Mouse (Mus musculus) ES-Bruce4 (cell line): ENCODE data around the gene Sec14l1. TPM values are rescaled to one million over a fixed set of nuclear protein-coding genes. Genes with fewer than 3 reads are reported as not detected.
A peak's percentile ranks its signal among the peaks of the same experiment; 100 is the strongest.

Source experiments
- H3K27ac ChIP-seq: 2 replicates; pipeline ENCODE4 v1.5.1; 2012; ENCODE audit warnings: low read length, inconsistent platforms; ENCODE audit not compliant: insufficient read depth
- H3K27me3 ChIP-seq: 2 replicates; pipeline ENCODE4 v1.6.1; 2012; ENCODE audit warnings: mild to moderate bottlenecking, low read length, inconsistent platforms; ENCODE audit not compliant: control insufficient read depth, poor library complexity, insufficient read depth, severe bottlenecking
- H3K36me3 ChIP-seq: 2 replicates; pipeline ENCODE4 v1.6.1; 2012; ENCODE audit warnings: inconsistent platforms, mild to moderate bottlenecking, low read length, moderate library complexity; ENCODE audit not compliant: control insufficient read depth, poor library complexity, insufficient read depth, severe bottlenecking
- H3K4me1 ChIP-seq: one replicate; pipeline ENCODE4 v1.8.1; 2011; ENCODE audit warnings: low read length; ENCODE audit not compliant: control insufficient read depth, insufficient read depth
- H3K4me3 ChIP-seq: 2 replicates; pipeline ENCODE4 v1.5.1; 2011; ENCODE audit warnings: low read depth, mild to moderate bottlenecking, low read length
- H3K9ac ChIP-seq: 2 replicates; pipeline ENCODE4 v1.6.1; 2012; ENCODE audit warnings: low read depth, mild to moderate bottlenecking, inconsistent platforms; ENCODE audit not compliant: poor library complexity, severe bottlenecking
- H3K9me3 ChIP-seq: replicated peaks from 2 replicates; pipeline ENCODE4 v1.6.1; 2012; ENCODE audit warnings: mild to moderate bottlenecking, low read length, inconsistent platforms; ENCODE audit not compliant: control insufficient read depth, poor library complexity, insufficient read depth, severe bottlenecking
- CTCF ChIP-seq: IDR thresholded peaks from one replicate; pipeline ENCODE4 v1.8.1; 2011; ENCODE audit warnings: low read depth, low read length
- EP300 ChIP-seq: IDR thresholded peaks from 2 replicates; pipeline ENCODE4 v1.6.1; 2011; ENCODE audit warnings: low read depth, low read length; ENCODE audit not compliant: insufficient read depth
- POLR2A ChIP-seq: IDR thresholded peaks from one replicate; pipeline ENCODE4 v1.8.1; 2011; ENCODE audit warnings: low read length; ENCODE audit not compliant: insufficient read depth
- polyA plus RNA-seq: library from polyadenylated mRNA; stranded (reverse); fragments of >200 nt; gene quantifications from 2 replicates; pipeline ENCODE4 v1.2.4, GENCODE M21; 2011; ENCODE audit warnings: low read depth; ENCODE audit not compliant: missing spikeins, insufficient read depth, insufficient read length

The Sec14l1 gene
- polyA plus RNA-seq, 1 experiment, result 77.7 TPM

GRCm38 (mm10) chr11:117179902-117180301 is 64.9 kb downstream of the Sec14l1 start:
- no peaks in the 10 kb centered on the region for H3K4me1 ChIP-seq

GRCm38 (mm10) chr11:117182808-117183207 is 67.8 kb downstream of the Sec14l1 start:
- no peak overlapping the region for H3K27ac ChIP-seq

More at GRCm38 (mm10) chr11:117179902-117180301, 64.9 kb downstream of the Sec14l1 start:
- H3K9ac ChIP-seq, result no peak overlapping the region
- no peak overlapping the region for H3K4me3 ChIP-seq
- H3K9me3 ChIP-seq, result 0 out of 2 replicates have a peak, but pooled peaks cover 4% of the 10 kb centered on the region
- H3K27ac ChIP-seq, result no peak overlapping the region
- no peaks in the 10 kb centered on the region for H3K36me3 ChIP-seq
- TF ChIP-seq CTCF (peak; percentile 60), POLR2A (no peak), EP300 (no peak)
- no peaks in the 10 kb centered on the region for H3K27me3 ChIP-seq

GRCm38 (mm10) chr11:117183299-117183698 is 68.3 kb downstream of the Sec14l1 start:
- no peaks in the 10 kb centered on the region for H3K4me1 ChIP-seq
- TF ChIP-seq CTCF (no peak), POLR2A (no peak), EP300 (no peak)
- H3K9me3 ChIP-seq, result 0 out of 2 replicates have a peak, but pooled peaks cover 4% of the 10 kb centered on the region
- no peak overlapping the region for H3K27ac ChIP-seq
- no peaks in the 10 kb centered on the region for H3K27me3 ChIP-seq
- H3K4me3 ChIP-seq, result no peak overlapping the region
- no peak overlapping the region for H3K9ac ChIP-seq
- no peaks in the 10 kb centered on the region for H3K36me3 ChIP-seq

More at GRCm38 (mm10) chr11:117182808-117183207, 67.8 kb downstream of the Sec14l1 start:
- no peak overlapping the region for H3K9ac ChIP-seq
- H3K27me3 ChIP-seq, result no peaks in the 10 kb centered on the region
- H3K4me3 ChIP-seq, result no peak overlapping the region
- 0 out of 2 replicates have a peak, but pooled peaks cover 4% of the 10 kb centered on the region for H3K9me3 ChIP-seq
- no peaks in the 10 kb centered on the region for H3K36me3 ChIP-seq
- H3K4me1 ChIP-seq, result no peaks in the 10 kb centered on the region
- TF ChIP-seq CTCF, result no peak
- TF ChIP-seq POLR2A, result no peak
- no peak for TF ChIP-seq EP300

- H3K9ac ChIP-seq, result no peak overlapping the region
- H3K27me3 ChIP-seq, result no peaks in the 10 kb centered on the region
- H3K27ac ChIP-seq, result no peak overlapping the region
- 0 out of 2 replicates have a peak, but pooled peaks cover 4% of the 10 kb centered on the region for H3K9me3 ChIP-seq
- no peaks in the 10 kb centered on the region for H3K36me3 ChIP-seq
- no peaks in the 10 kb centered on the region for H3K4me1 ChIP-seq
- TF ChIP-seq CTCF (peak; percentile 4), EP300 (no peak), POLR2A (no peak)
- no peak overlapping the region for H3K4me3 ChIP-seq
Measured at GRCm38 (mm10) chr11:117183841-117184240, 68.9 kb downstream of the Sec14l1 start.

- no peak overlapping the region for H3K9ac ChIP-seq
- peak overlapping the region; percentile 27; the same call in 1 of the 2 replicates for H3K4me3 ChIP-seq
Measured at GRCm38 (mm10) chr11:117185076-117185933, 70.3 kb downstream of the Sec14l1 start.

GRCm38 (mm10) chr11:117191524-117191923 is 76.6 kb downstream of the Sec14l1 start:
- Histone ChIP-seq H3K4me1 (no peaks in the 10 kb centered on the region), H3K9me3 (no peaks in the 10 kb centered on the region), H3K27me3 (no peaks in the 10 kb centered on the region), H3K27ac (no peak overlapping the region), H3K4me3 (no peak overlapping the region), H3K36me3 (no peaks in the 10 kb centered on the region), H3K9ac (no peak overlapping the region)
- TF ChIP-seq POLR2A (no peak), EP300 (no peak), CTCF (no peak)

More at GRCm38 (mm10) chr11:117185076-117185933, 70.3 kb downstream of the Sec14l1 start:
- H3K27ac ChIP-seq, result no peak overlapping the region
- no peaks in the 10 kb centered on the region for H3K27me3 ChIP-seq
- H3K9me3 ChIP-seq, result 0 out of 2 replicates have a peak, but pooled peaks cover 4% of the 10 kb centered on the region
- no peaks in the 10 kb centered on the region for H3K4me1 ChIP-seq
- no peak for TF ChIP-seq POLR2A
- TF ChIP-seq CTCF, result no peak
- TF ChIP-seq EP300, result no peak
- no peaks in the 10 kb centered on the region for H3K36me3 ChIP-seq
